Mouse (Mus musculus): ENCODE data around the gene Tmed8. TPM values are rescaled to one million over a fixed set of nuclear protein-coding genes. Genes with fewer than 3 reads are reported as not detected.

Gene Tmed8
- total RNA-seq, 2 experiments from 2014 or later, result 25.6 to 26.4 TPM

- peak; percentile 89 to 96 for DNase-seq (ENCODE audit: low spot score in 2 of 2)
- peak; percentile 27; the same call in 1 of the 2 replicates for TF ChIP-seq CTCF (conservative IDR thresholded peaks at IDR 0.05)
- Histone ChIP-seq H3K4me3 (peak within 1 kb of the TSS; percentile 77), H3K27ac (peak within 1 kb of the TSS; percentile 92)
Observed at GRCm38 (mm10) chr12:87147395-87148089, 52.7 kb downstream of the Tmed8 start, which contains the start of gene Pomt2. Pomt2 (minus strand) TSS chr12:87147968.

GRCm38 (mm10) chr12:87146966-87147365 lies 53.3 kb downstream of the Tmed8 start, which contains the start of gene Gstz1:
Gstz1 (plus strand) TSS chr12:87147165.
- TF ChIP-seq CTCF (conservative IDR thresholded peaks at IDR 0.05), result no peak
- H3K27ac ChIP-seq, result peak within 1 kb of the TSS; percentile 92
- peak within 1 kb of the TSS; percentile 77 for H3K4me3 ChIP-seq
- peak; percentile 82 to 91 for DNase-seq (ENCODE audit: low spot score in 2 of 2)

GRCm38 (mm10) chr12:87142156-87142555 lies 58.1 kb downstream of the Tmed8 start:
- Histone ChIP-seq H3K4me3 (no peak overlapping the region), H3K27ac (no peak overlapping the region)
- DNase-seq (ENCODE audit: low spot score in 2 of 2), result no peak
- TF ChIP-seq CTCF (conservative IDR thresholded peaks at IDR 0.05), result peak; percentile 55

- no peak for DNase-seq (ENCODE audit: low spot score in 2 of 2)
- Histone ChIP-seq H3K4me3 (no peak overlapping the region), H3K27ac (no peak overlapping the region)
- no peak for TF ChIP-seq CTCF (conservative IDR thresholded peaks at IDR 0.05)
Observed at GRCm38 (mm10) chr12:87138768-87139167, 61.5 kb downstream of the Tmed8 start.

- no peak for DNase-seq (ENCODE audit: low spot score in 2 of 2)
- no peak overlapping the region for H3K27ac ChIP-seq
- H3K4me3 ChIP-seq, result no peak overlapping the region
- no peak for TF ChIP-seq CTCF (conservative IDR thresholded peaks at IDR 0.05)
Observed at GRCm38 (mm10) chr12:87138342-87138701, 61.9 kb downstream of the Tmed8 start.

DNA sequence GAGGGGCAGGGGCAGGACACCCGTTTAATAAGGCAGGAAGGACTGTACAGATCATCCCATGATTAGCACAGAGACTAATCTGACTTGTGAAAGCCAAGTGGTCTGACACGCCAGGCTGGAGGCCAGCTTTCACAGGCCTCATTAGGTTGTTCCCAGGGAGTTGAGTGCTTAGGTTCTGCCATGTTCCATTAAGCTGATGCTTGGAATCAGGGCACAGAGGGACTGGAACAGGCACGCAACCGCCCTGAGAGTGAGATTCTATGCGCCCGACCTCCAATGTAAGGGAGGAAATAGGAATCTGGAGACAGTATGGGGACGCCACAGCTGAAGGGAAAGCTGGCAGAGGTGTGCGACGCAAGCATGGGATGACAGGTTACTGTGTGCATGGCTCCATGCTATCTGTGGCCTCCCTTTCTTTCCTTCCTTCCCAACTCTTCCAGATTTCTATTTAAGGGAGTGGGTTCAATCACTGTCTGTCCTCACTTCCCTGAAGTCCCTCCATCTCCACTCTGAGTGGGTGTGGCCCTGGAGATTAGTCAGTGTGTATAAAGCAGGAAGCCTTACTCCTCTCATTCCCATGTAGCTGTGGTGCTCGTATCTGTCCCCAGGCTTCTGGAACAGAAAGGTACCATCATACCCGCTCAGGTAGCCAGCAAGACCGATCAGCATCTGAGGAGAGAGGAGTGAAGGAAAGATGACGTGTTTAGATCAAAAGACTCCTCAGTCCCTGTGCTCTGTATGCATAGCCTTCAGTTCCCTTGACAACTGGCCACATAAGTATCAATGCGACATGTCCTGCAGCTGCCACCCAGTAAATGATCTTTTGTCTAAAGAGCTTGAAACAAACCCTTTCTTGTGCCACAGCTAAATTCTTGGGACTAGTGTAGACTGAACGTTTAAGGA lies 62.6 kb downstream of the Tmed8 start:
- no peak for DNase-seq (ENCODE audit: low spot score in 2 of 2)
- no peak for TF ChIP-seq CTCF (conservative IDR thresholded peaks at IDR 0.05)
- H3K27ac ChIP-seq, result no peak overlapping the region
- no peak overlapping the region for H3K4me3 ChIP-seq

DNA sequence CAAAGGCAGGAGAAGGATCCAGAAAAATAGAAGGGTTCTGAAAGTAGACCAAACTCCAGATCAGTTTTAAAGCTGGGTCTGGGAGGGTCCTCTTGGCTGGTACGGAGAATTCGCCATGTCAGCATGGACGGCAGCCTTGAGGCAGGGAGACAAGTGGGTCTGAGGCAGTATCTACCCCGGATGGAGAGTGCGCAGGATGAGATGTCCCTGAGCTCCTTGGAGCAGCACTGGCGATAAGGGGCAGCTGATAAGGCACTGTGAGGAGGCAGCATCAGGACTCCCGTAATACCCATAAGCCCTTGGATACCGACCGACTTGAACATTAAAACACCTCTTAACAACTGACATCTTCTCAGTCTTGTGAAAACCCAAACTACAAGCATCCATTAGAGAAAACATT lies 67.5 kb downstream of the Tmed8 start:
- TF ChIP-seq CTCF (conservative IDR thresholded peaks at IDR 0.05), result no peak
- no peak overlapping the region for H3K4me3 ChIP-seq
- no peak for DNase-seq (ENCODE audit: low spot score in 2 of 2)

DNA sequence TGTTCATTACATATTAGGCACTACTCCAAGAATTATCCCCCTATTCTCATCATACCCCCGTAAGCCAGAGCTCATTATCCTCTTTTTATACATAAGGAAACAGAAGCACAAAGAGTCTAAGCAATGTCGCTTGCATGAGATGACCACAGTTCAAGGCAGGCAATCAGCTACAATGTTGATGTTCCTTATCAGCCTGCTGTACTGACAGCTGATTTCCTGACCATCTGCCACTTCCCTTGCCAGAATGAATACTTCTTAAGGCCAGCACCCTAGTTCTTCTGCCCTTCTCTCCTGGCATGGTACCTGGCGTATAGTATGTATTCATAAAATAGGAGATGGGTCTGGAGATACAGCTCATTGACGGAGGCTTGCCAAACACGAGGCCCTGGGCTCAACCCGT lies 68.0 kb downstream of the Tmed8 start:
- DNase-seq (ENCODE audit: low spot score in 2 of 2), result no peak
- no peak overlapping the region for H3K4me3 ChIP-seq
- no peak for TF ChIP-seq CTCF (conservative IDR thresholded peaks at IDR 0.05)
- no peak overlapping the region for H3K27ac ChIP-seq

More for the DNA sequence above, 67.5 kb downstream of the Tmed8 start:
- no peak overlapping the region for H3K27ac ChIP-seq

DNA sequence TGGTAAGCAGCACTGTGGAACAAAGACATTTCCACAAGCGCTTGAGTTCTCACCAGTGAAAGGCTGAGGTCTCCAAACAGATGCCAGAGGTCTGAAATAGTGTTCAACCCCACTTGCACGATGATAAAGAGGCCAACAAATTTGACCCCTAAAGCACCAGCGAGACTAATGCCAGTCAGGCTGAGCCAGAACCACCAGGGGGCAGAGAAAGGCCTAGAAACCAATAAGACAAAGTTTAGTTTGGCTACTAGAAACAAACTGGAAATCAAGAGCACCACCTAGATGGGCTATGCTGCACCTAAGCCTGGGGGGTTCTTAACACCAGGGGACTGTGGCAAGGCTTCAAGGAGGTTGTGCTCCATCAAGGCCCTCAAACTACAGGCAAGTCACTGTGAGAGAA lies 68.6 kb downstream of the Tmed8 start:
- peak in 1 of 2 experiments; percentile 19 for DNase-seq (ENCODE audit: low spot score in 2 of 2)
- TF ChIP-seq CTCF (conservative IDR thresholded peaks at IDR 0.05), result peak; percentile 75
- H3K4me3 ChIP-seq, result no peak overlapping the region

GRCm38 (mm10) chr12:87131181-87131580 lies 69.1 kb downstream of the Tmed8 start:
- Histone ChIP-seq H3K4me3 (no peak overlapping the region), H3K27ac (no peak overlapping the region)
- no peak for TF ChIP-seq CTCF (conservative IDR thresholded peaks at IDR 0.05)
- DNase-seq (ENCODE audit: low spot score in 2 of 2), result no peak

More for the DNA sequence above, 68.6 kb downstream of the Tmed8 start:
- H3K27ac ChIP-seq, result no peak overlapping the region

DNA sequence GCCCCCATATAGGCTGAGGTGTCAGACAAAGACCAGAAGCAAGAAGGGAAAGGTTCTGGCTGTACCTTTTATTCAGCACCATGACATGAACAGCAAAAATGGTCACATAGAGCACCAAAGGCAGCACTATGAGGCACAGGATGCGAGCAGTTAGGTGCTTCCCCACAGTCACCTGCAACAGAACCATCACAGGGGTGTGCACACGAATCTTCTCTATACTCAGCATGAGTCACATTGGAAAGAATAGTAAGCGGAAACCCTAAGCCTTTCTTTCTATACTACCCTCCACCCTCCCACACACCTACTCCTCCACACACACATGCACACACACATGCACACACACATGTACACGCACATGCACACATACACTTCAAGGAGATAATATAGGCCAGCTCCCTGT lies 70.0 kb downstream of the Tmed8 start:
- no peak for DNase-seq (ENCODE audit: low spot score in 2 of 2)
- no peak overlapping the region for H3K4me3 ChIP-seq
- no peak for TF ChIP-seq CTCF (conservative IDR thresholded peaks at IDR 0.05)
- no peak overlapping the region for H3K27ac ChIP-seq

DNA sequence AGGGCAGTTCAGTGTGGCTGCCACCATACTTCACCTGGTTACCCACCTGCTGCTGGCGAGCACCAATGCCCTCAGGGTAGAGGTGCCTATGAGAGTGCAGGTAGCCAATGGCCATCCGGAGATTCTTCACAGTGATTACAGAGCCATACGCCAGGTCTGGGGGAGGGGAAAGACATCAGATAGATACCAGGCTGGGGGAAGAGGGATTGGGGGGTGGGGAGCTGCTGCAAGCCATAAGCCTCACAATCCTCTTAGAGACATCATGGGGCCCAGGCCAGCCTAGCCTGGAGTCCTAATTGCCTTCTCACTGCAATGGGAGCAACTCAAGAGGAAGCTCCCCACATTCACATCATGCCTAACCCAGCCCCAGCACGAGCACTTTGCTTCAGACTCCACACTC lies 73.0 kb downstream of the Tmed8 start:
- no peak for TF ChIP-seq CTCF (conservative IDR thresholded peaks at IDR 0.05)
- H3K27ac ChIP-seq, result no peak overlapping the region
- H3K4me3 ChIP-seq, result no peak overlapping the region
- DNase-seq (ENCODE audit: low spot score in 2 of 2), result no peak

- no peak for DNase-seq (ENCODE audit: low spot score in 2 of 2)
- TF ChIP-seq CTCF (conservative IDR thresholded peaks at IDR 0.05), result no peak
- H3K4me3 ChIP-seq, result no peak overlapping the region
Observed at GRCm38 (mm10) chr12:87121918-87122589, 78.2 kb downstream of the Tmed8 start.

More at GRCm38 (mm10) chr12:87121918-87122589, 78.2 kb downstream of the Tmed8 start:
- no peak overlapping the region for H3K27ac ChIP-seq

Other genes with a start within 250 kb of the Tmed8 start
- 1 to 10 TPM; 8.6 to 9.0 TPM for gene Zdhhc22, start 210.0 kb downstream of the Tmed8 start, total RNA-seq (2021)
- 10 to 100 TPM; 38.1 to 39.3 TPM for gene Tmem63c, start 179.1 kb downstream of the Tmed8 start, total RNA-seq (2021)
- 1 to 10 TPM; 1.9 to 2.5 TPM for gene Ngb, start 97.9 kb downstream of the Tmed8 start, total RNA-seq (2021)
- 10 to 100 TPM; 48.7 to 50.9 TPM for gene Gstz1, start 53.3 kb downstream of the Tmed8 start, total RNA-seq (2021)
- 10 to 100 TPM; 16.4 to 16.5 TPM for gene Pomt2, start 52.5 kb downstream of the Tmed8 start, total RNA-seq (2021)
- gene Samd15, start 731 bp downstream of the Tmed8 start, total RNA-seq (2021), result 1 to 10 TPM; 3.5 to 4.8 TPM
- gene Noxred1, start 38.3 kb upstream of the Tmed8 start, total RNA-seq (2021), result 1 to 10 TPM; 1.7 to 2.0 TPM
- 10 to 100 TPM; 58.2 to 64.0 TPM for gene Vipas39, start 65.8 kb upstream of the Tmed8 start, total RNA-seq (2021)
- 100 to 1,000 TPM; 174 to 176 TPM for gene Ahsa1, start 66.0 kb upstream of the Tmed8 start, total RNA-seq (2021)
- under 1 TPM; 0.32 to 0.33 TPM for gene Ism2, start 99.3 kb upstream of the Tmed8 start, total RNA-seq (2021)
- 10 to 100 TPM; 26.0 to 33.8 TPM for gene Sptlc2, start 187.9 kb upstream of the Tmed8 start, total RNA-seq (2021)
- 100 to 1,000 TPM in 1 of 2 experiments, 10 to 100 TPM in 1; 92.6 to 101 TPM for gene Slirp, start 243.4 kb upstream of the Tmed8 start, total RNA-seq (2021)
- gene Alkbh1, start 243.6 kb upstream of the Tmed8 start, total RNA-seq (2021), result 10 to 100 TPM; 18.1 to 18.6 TPM

Data from layer of hippocampus, adult 2 months (tissue).